Mouse (Mus musculus): ENCODE results near the gene Wsb1. TPM values are rescaled to one million over a fixed set of nuclear protein-coding genes. Genes with fewer than 3 reads are reported as not detected.
"Not testable (repeated sequence)": the region's sequence is repeated elsewhere in the genome, so short reads cannot be mapped to it uniquely, and the experiment has no call there.

The Wsb1 gene
- polyA plus RNA-seq, 1 experiment from 2014 or later: 597 TPM

GRCm38 (mm10) chr11:79273757-79274156, 19.3 kb upstream of the Wsb1 start:
- Histone ChIP-seq H3K4me1 (replicated peaks; ENCODE audit: control insufficient read depth, insufficient read depth, low read length) (no peaks in the 10 kb centered on the region), H3K27me3 (ENCODE audit: control insufficient read depth, insufficient read depth, low read length) (no peaks in the 10 kb centered on the region), H3K36me3 (replicated peaks; ENCODE audit: control insufficient read depth, insufficient read depth) (no peaks in the 10 kb centered on the region), H3K9me3 (ENCODE audit: control insufficient read depth, low read length) (no peaks in the 10 kb centered on the region), H3K4me2 (replicated peaks) (no peak overlapping the region), H3K27ac (no peak overlapping the region), H3K4me3 (replicated peaks; ENCODE audit: low read length) (no peak overlapping the region), H3K9ac (no peak overlapping the region)
- WGBS: 85% methylated on average over 4 of the region's 4 CpGs
- ATAC-seq (ENCODE audit: low FRiP score) (no peak), DNase-seq (ENCODE audit: low spot score) (no peak)

GRCm38 (mm10) chr11:79273039-79273438, 18.6 kb upstream of the Wsb1 start:
- 77% methylated on average over 4 of the region's 4 CpGs for WGBS
- H3K9ac ChIP-seq: no peak overlapping the region
- no peak for DNase-seq (ENCODE audit: low spot score)
- no peaks in the 10 kb centered on the region for H3K4me1 ChIP-seq (replicated peaks; ENCODE audit: control insufficient read depth, insufficient read depth, low read length)
- H3K4me2 ChIP-seq (replicated peaks): no peak overlapping the region
- no peak for ATAC-seq (ENCODE audit: low FRiP score)
- H3K9me3 ChIP-seq (ENCODE audit: control insufficient read depth, low read length): no peaks in the 10 kb centered on the region
- no peaks in the 10 kb centered on the region for H3K36me3 ChIP-seq (replicated peaks; ENCODE audit: control insufficient read depth, insufficient read depth)
- H3K27ac ChIP-seq: no peak overlapping the region
- H3K4me3 ChIP-seq (replicated peaks; ENCODE audit: low read length): no peak overlapping the region
- H3K27me3 ChIP-seq (ENCODE audit: control insufficient read depth, insufficient read depth, low read length): no peaks in the 10 kb centered on the region

- ATAC-seq (ENCODE audit: low FRiP score): no peak
- H3K27me3 ChIP-seq (ENCODE audit: control insufficient read depth, insufficient read depth, low read length): no peaks in the 10 kb centered on the region
- no peak overlapping the region for H3K27ac ChIP-seq
- H3K4me3 ChIP-seq (replicated peaks; ENCODE audit: low read length): no peak overlapping the region
- H3K36me3 ChIP-seq (replicated peaks; ENCODE audit: control insufficient read depth, insufficient read depth): no peaks in the 10 kb centered on the region
- no peak overlapping the region for H3K9ac ChIP-seq
- no peak for DNase-seq (ENCODE audit: low spot score)
- H3K9me3 ChIP-seq (ENCODE audit: control insufficient read depth, low read length): no peaks in the 10 kb centered on the region
- 30% methylated on average over 1 of the region's 1 CpGs for WGBS
- H3K4me2 ChIP-seq (replicated peaks): no peak overlapping the region
- no peaks in the 10 kb centered on the region for H3K4me1 ChIP-seq (replicated peaks; ENCODE audit: control insufficient read depth, insufficient read depth, low read length)
These were observed 12.7 kb upstream of the Wsb1 start for GRCm38 (mm10) chr11:79267171-79267570.

- Histone ChIP-seq H3K4me2 (replicated peaks) (no peak overlapping the region), H3K4me1 (replicated peaks; ENCODE audit: control insufficient read depth, insufficient read depth, low read length) (no peaks in the 10 kb centered on the region), H3K36me3 (replicated peaks; ENCODE audit: control insufficient read depth, insufficient read depth) (no peaks in the 10 kb centered on the region), H3K27ac (no peak overlapping the region), H3K9ac (no peak overlapping the region), H3K4me3 (replicated peaks; ENCODE audit: low read length) (no peak overlapping the region), H3K9me3 (ENCODE audit: control insufficient read depth, low read length) (no peaks in the 10 kb centered on the region), H3K27me3 (ENCODE audit: control insufficient read depth, insufficient read depth, low read length) (no peaks in the 10 kb centered on the region)
- ATAC-seq (ENCODE audit: low FRiP score) (no peak), DNase-seq (ENCODE audit: low spot score) (no peak)
- WGBS: 63% methylated on average over 3 of the region's 3 CpGs
These were observed 9.9 kb upstream of the Wsb1 start for GRCm38 (mm10) chr11:79264376-79264775.

GRCm38 (mm10) chr11:79260126-79260525, 5.7 kb upstream of the Wsb1 start:
- not testable (repeated sequence) for H3K27me3 ChIP-seq (ENCODE audit: control insufficient read depth, insufficient read depth, low read length); H3K4me3 ChIP-seq (replicated peaks; ENCODE audit: low read length); H3K9me3 ChIP-seq (ENCODE audit: control insufficient read depth, low read length); ATAC-seq (ENCODE audit: low FRiP score); H3K9ac ChIP-seq; DNase-seq (ENCODE audit: low spot score); H3K36me3 ChIP-seq (replicated peaks; ENCODE audit: control insufficient read depth, insufficient read depth); H3K4me1 ChIP-seq (replicated peaks; ENCODE audit: control insufficient read depth, insufficient read depth, low read length); H3K27ac ChIP-seq; H3K4me2 ChIP-seq (replicated peaks)
- WGBS: 90% methylated on average over 4 of the region's 4 CpGs

GRCm38 (mm10) chr11:79258738-79259137, 4.3 kb upstream of the Wsb1 start:
- 81% methylated on average over 6 of the region's 6 CpGs for WGBS

GRCm38 (mm10) chr11:79253542-79254390, 705 bp downstream of the Wsb1 start:
- ATAC-seq (ENCODE audit: low FRiP score) (peak; percentile 59; the same call in 1 of the 2 replicates), DNase-seq (ENCODE audit: low spot score) (peak; percentile 46)
- WGBS: 2% methylated on average over 49 of the region's 49 CpGs

More at GRCm38 (mm10) chr11:79258738-79259137, 4.3 kb upstream of the Wsb1 start:
- Histone ChIP-seq H3K27ac (no peak overlapping the region), H3K4me2 (replicated peaks) (no peak overlapping the region), H3K9me3 (ENCODE audit: control insufficient read depth, low read length) (no peaks in the 10 kb centered on the region), H3K36me3 (replicated peaks; ENCODE audit: control insufficient read depth, insufficient read depth) (no peaks in the 10 kb centered on the region), H3K4me1 (replicated peaks; ENCODE audit: control insufficient read depth, insufficient read depth, low read length) (peaks cover 4% of the 10 kb centered on the region; the same call in 1 of the 2 replicates), H3K9ac (no peak overlapping the region), H3K27me3 (ENCODE audit: control insufficient read depth, insufficient read depth, low read length) (no peaks in the 10 kb centered on the region), H3K4me3 (replicated peaks; ENCODE audit: low read length) (no peak overlapping the region)
- DNase-seq (ENCODE audit: low spot score): no peak
- no peak for ATAC-seq (ENCODE audit: low FRiP score)

GRCm38 (mm10) chr11:79252881-79253541, 1.5 kb downstream of the Wsb1 start:
- no peaks in the 10 kb centered on the region for H3K9me3 ChIP-seq (ENCODE audit: control insufficient read depth, low read length)
- no peak overlapping the region for H3K27ac ChIP-seq
- H3K4me3 ChIP-seq (replicated peaks; ENCODE audit: low read length): peak overlapping the region; percentile 64
- peak overlapping the region; percentile 87 for H3K9ac ChIP-seq
- ATAC-seq (ENCODE audit: low FRiP score): no peak
- H3K4me2 ChIP-seq (replicated peaks): peak overlapping the region; percentile 90
- no peaks in the 10 kb centered on the region for H3K27me3 ChIP-seq (ENCODE audit: control insufficient read depth, insufficient read depth, low read length)
- H3K4me1 ChIP-seq (replicated peaks; ENCODE audit: control insufficient read depth, insufficient read depth, low read length): peaks cover 35% of the 10 kb centered on the region
- no peak for DNase-seq (ENCODE audit: low spot score)
- peaks cover 30% of the 10 kb centered on the region for H3K36me3 ChIP-seq (replicated peaks; ENCODE audit: control insufficient read depth, insufficient read depth)
- 22% methylated on average over 6 of the region's 6 CpGs for WGBS

More at GRCm38 (mm10) chr11:79253542-79254390, 705 bp downstream of the Wsb1 start:
- H3K9me3 ChIP-seq (ENCODE audit: control insufficient read depth, low read length): no peaks in the 10 kb centered on the region
- H3K36me3 ChIP-seq (replicated peaks; ENCODE audit: control insufficient read depth, insufficient read depth): peaks cover 25% of the 10 kb centered on the region
- H3K4me2 ChIP-seq (replicated peaks): peak overlapping the region; percentile 90
- no peaks in the 10 kb centered on the region for H3K27me3 ChIP-seq (ENCODE audit: control insufficient read depth, insufficient read depth, low read length)
- H3K27ac ChIP-seq: peak overlapping the region; percentile 95
- peak overlapping the region; percentile 87 for H3K9ac ChIP-seq
- H3K4me1 ChIP-seq (replicated peaks; ENCODE audit: control insufficient read depth, insufficient read depth, low read length): peaks cover 35% of the 10 kb centered on the region
- H3K4me3 ChIP-seq (replicated peaks; ENCODE audit: low read length): peak overlapping the region; percentile 64

- H3K9me3 ChIP-seq (ENCODE audit: control insufficient read depth, low read length): no peaks in the 10 kb centered on the region
- H3K27ac ChIP-seq: no peak overlapping the region
- 97% methylated on average over 7 of the region's 7 CpGs for WGBS
- H3K4me3 ChIP-seq (replicated peaks; ENCODE audit: low read length): no peak overlapping the region
- no peaks in the 10 kb centered on the region for H3K27me3 ChIP-seq (ENCODE audit: control insufficient read depth, insufficient read depth, low read length)
- no peak overlapping the region for H3K9ac ChIP-seq
- H3K36me3 ChIP-seq (replicated peaks; ENCODE audit: control insufficient read depth, insufficient read depth): peaks cover 65% of the 10 kb centered on the region
- no peak for DNase-seq (ENCODE audit: low spot score)
- no peak overlapping the region for H3K4me2 ChIP-seq (replicated peaks)
- no peaks in the 10 kb centered on the region for H3K4me1 ChIP-seq (replicated peaks; ENCODE audit: control insufficient read depth, insufficient read depth, low read length)
- ATAC-seq (ENCODE audit: low FRiP score): no peak
These were observed 15.4 kb downstream of the Wsb1 start for GRCm38 (mm10) chr11:79239024-79239423.

Data from hindbrain, embryonic 14.5 days (tissue).